Mouse (Mus musculus) forebrain, embryonic 10.5 days (tissue): Measurements from ENCODE around the gene Gm10799. TPM values are rescaled to one million over a fixed set of nuclear protein-coding genes. Genes with fewer than 3 reads are reported as not detected.

Experiments
- DNase-seq: peaks from one replicate; pipeline ENCODE4 v3.0.0-alpha.2; 2017; ENCODE audit warnings: low spot score; ENCODE audit errors: extremely low spot score
- H3K27ac ChIP-seq: fragments of 300-500 bp; sonication (generic); 2 replicates; pipeline ENCODE4 v1.5.1; 2016; ENCODE audit warnings: mild to moderate bottlenecking
- H3K27me3 ChIP-seq: fragments of 300-500 bp; sonication (generic); 2 replicates; pipeline ENCODE4 v1.6.1; 2016; ENCODE audit warnings: mild to moderate bottlenecking; ENCODE audit not compliant: poor library complexity, severe bottlenecking
- H3K36me3 ChIP-seq: fragments of 300-500 bp; sonication (generic); replicated peaks from 2 replicates; pipeline ENCODE4 v1.6.1; 2016; ENCODE audit warnings: mild to moderate bottlenecking, moderate library complexity
- H3K4me1 ChIP-seq: fragments of 300-500 bp; sonication (generic); 2 replicates; pipeline ENCODE4 v1.6.1; 2016
- H3K4me3 ChIP-seq: fragments of 300-500 bp; sonication (generic); 2 replicates; pipeline ENCODE4 v1.5.1; 2016; ENCODE audit warnings: mild to moderate bottlenecking, moderate library complexity
- H3K9me3 ChIP-seq: fragments of 300-500 bp; sonication (generic); 2 replicates; pipeline ENCODE4 v1.6.1; 2016; ENCODE audit warnings: mild to moderate bottlenecking, moderate library complexity
- whole genome bisulfite sequencing: fragments of 180-500 bp; shearing (Covaris S2); methylation state at CpG from one replicate; pipeline ENCODE4 v1.1.7; 2016; 5-methylcytosine and 5-hydroxymethylcytosine counted together
- polyA plus RNA-seq: library from polyadenylated mRNA; unstranded; fragments of >200 nt; fragmentation: Nextera tagmentation; extraction: Ambion mirVana; gene quantifications from 2 replicates; pipeline ENCODE4 v1.2.1, GENCODE M21; 2016

The Gm10799 gene
- polyA plus RNA-seq, 1 experiment from 2014 or later = not detected

- no peaks in the 10 kb centered on the region for H3K27me3 ChIP-seq
- 85% methylated on average over 3 of the region's 3 CpGs for WGBS
- H3K9me3 ChIP-seq = no peaks in the 10 kb centered on the region
- no peak for DNase-seq
- no peak overlapping the region for H3K4me3 ChIP-seq
- H3K36me3 ChIP-seq = peaks cover 31% of the 10 kb centered on the region
- peaks cover 29% of the 10 kb centered on the region for H3K4me1 ChIP-seq
- H3K27ac ChIP-seq = no peak overlapping the region
These were observed 38.0 kb downstream of the Gm10799 start for GRCm38 (mm10) chr2:104030381-104030780.

- no peak for DNase-seq
- no peaks in the 10 kb centered on the region for H3K9me3 ChIP-seq
- H3K27ac ChIP-seq = no peak overlapping the region
- peaks cover 21% of the 10 kb centered on the region for H3K36me3 ChIP-seq
- peaks cover 29% of the 10 kb centered on the region for H3K4me1 ChIP-seq
- WGBS = 89% methylated on average over 2 of the region's 2 CpGs
- H3K27me3 ChIP-seq = no peaks in the 10 kb centered on the region
- peak overlapping the region; percentile 97 for H3K4me3 ChIP-seq
These were observed 39.3 kb downstream of the Gm10799 start for GRCm38 (mm10) chr2:104029074-104029473.

GRCm38 (mm10) chr2:104028139-104028723 is 40.1 kb downstream of the Gm10799 start, which contains the start of gene 4931422A03Rik:
TSS of gene 4931422A03Rik (minus strand) at chr2:104028361.
- Histone ChIP-seq H3K9me3 (no peaks in the 10 kb centered on the region), H3K4me1 (peaks cover 29% of the 10 kb centered on the region), H3K36me3 (peaks cover 14% of the 10 kb centered on the region), H3K27me3 (no peaks in the 10 kb centered on the region), H3K4me3 (peak within 1 kb of the TSS; percentile 97), H3K27ac (peak within 1 kb of the TSS; percentile 95)
- peak; percentile 14 for DNase-seq
- WGBS = 3% methylated on average over 32 of the region's 32 CpGs

GRCm38 (mm10) chr2:104027458-104028138 is 40.8 kb downstream of the Gm10799 start, which contains the start of gene Fbxo3:
TSS of gene Fbxo3 (plus strand) at chr2:104027721.
- Histone ChIP-seq H3K9me3 (no peaks in the 10 kb centered on the region), H3K4me3 (peak within 1 kb of the TSS; percentile 97), H3K4me1 (peaks cover 29% of the 10 kb centered on the region), H3K27ac (peak within 1 kb of the TSS; percentile 95), H3K36me3 (peaks cover 12% of the 10 kb centered on the region), H3K27me3 (no peaks in the 10 kb centered on the region)
- WGBS = 1% methylated on average over 43 of the region's 44 CpGs
- DNase-seq = peak; percentile 90

DNA sequence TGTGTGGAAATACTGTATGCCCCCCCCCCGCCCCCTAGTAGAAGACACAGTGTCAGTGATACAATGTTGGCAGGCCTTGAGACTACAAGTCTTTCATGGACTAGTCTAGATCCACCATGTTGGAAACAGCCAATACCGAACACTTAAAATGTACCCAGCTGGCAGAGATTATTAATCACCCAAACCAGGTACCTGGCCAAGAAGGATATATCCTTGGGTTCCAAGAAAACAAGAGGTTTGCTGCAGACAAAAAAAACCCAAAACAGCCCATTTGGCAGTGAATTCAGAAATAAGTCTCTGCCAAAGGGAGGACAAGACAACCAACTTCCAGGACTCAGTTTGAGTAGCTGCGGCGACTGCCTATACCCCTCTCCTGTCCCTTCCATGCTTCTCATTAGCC is 43.7 kb downstream of the Gm10799 start:
- Histone ChIP-seq H3K4me1 (peaks cover 27% of the 10 kb centered on the region), H3K36me3 (no peaks in the 10 kb centered on the region), H3K9me3 (no peaks in the 10 kb centered on the region), H3K27me3 (no peaks in the 10 kb centered on the region), H3K4me3 (no peak overlapping the region), H3K27ac (no peak overlapping the region)
- 92% methylated on average over 4 of the region's 4 CpGs for WGBS
- no peak for DNase-seq

GRCm38 (mm10) chr2:104023096-104023495 is 45.3 kb downstream of the Gm10799 start:
- Histone ChIP-seq H3K27me3 (no peaks in the 10 kb centered on the region), H3K9me3 (no peaks in the 10 kb centered on the region), H3K27ac (no peak overlapping the region), H3K36me3 (no peaks in the 10 kb centered on the region), H3K4me3 (no peak overlapping the region), H3K4me1 (peaks cover 11% of the 10 kb centered on the region)
- WGBS = 90% methylated on average over 7 of the region's 7 CpGs
- no peak for DNase-seq

Other genes with a start within 250 kb of the Gm10799 start
- 24.3 and 26.4 TPM in 2 replicates for gene Lmo2, start 110.6 kb downstream of the Gm10799 start, polyA plus RNA-seq
- 47.8 and 48.3 TPM in 2 replicates for gene Fbxo3, start 40.8 kb downstream of the Gm10799 start, polyA plus RNA-seq
- 1.4 and 1.6 TPM in 2 replicates for gene 4931422A03Rik, start 40.2 kb downstream of the Gm10799 start, polyA plus RNA-seq
- gene Gm10912, start 2.7 kb downstream of the Gm10799 start, polyA plus RNA-seq = not detected in 2 replicates
- gene Cd59b, start 1.3 kb upstream of the Gm10799 start, polyA plus RNA-seq = 3.4 TPM in 2 replicates
- gene Cd59a, start 27.3 kb upstream of the Gm10799 start, polyA plus RNA-seq = 19.6 and 19.9 TPM in 2 replicates
- gene A930018P22Rik, start 54.2 kb upstream of the Gm10799 start, polyA plus RNA-seq = not detected in 2 replicates